Mouse (Mus musculus) kidney, postnatal 36 days (tissue): ENCODE data around the gene Timm10.
A peak's percentile ranks its signal among the peaks of the same experiment; 100 is the strongest.
"Not testable (repeated sequence)": the region's sequence is repeated elsewhere in the genome, so short reads cannot be mapped to it uniquely, and the experiment has no call there.

ENCODE experiments used
- DNase-seq, 2 experiments: peaks; one replicate each; pipeline ENCODE4 v3.0.0; 2021 to 2022; ENCODE audit warnings: mixed read lengths in 2 of 2

Timm10 gene

GRCm38 (mm10) chr2:84826488-84827282 is at the start of gene Timm10:
TSS of gene Timm10 (plus strand) at chr2:84826997.
- DNase-seq = peak; percentile 88 to 94

- DNase-seq = no peak
These were observed 49.1 kb upstream of the Timm10 start for GRCm38 (mm10) chr2:84777706-84778105.

DNA sequence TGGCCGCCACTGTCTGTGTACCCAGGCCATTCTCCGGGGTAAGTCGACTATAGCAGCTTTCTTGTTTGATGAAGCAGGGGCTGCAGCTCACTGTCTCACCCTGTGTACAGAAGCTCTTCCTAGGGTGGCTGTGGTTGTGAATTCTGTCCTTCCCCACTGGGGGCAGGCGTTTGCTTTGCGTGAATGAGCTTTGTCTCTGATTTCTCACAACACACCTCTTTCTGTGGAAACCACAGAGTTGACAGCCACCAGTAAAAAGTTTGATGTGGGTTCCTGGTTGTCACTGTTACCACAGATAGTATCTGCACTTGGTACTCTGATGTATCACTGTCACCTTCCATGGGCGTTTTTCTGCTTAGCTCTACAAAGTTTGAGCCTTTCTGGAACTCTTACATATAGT is 47.6 kb upstream of the Timm10 start:
- no peak for DNase-seq

- no peak for DNase-seq
These were observed 43.5 kb upstream of the Timm10 start for GRCm38 (mm10) chr2:84783315-84783714.

- peak in 1 of 2 experiments; percentile 21 for DNase-seq
These were observed 42.8 kb upstream of the Timm10 start for GRCm38 (mm10) chr2:84783840-84784566.

DNA sequence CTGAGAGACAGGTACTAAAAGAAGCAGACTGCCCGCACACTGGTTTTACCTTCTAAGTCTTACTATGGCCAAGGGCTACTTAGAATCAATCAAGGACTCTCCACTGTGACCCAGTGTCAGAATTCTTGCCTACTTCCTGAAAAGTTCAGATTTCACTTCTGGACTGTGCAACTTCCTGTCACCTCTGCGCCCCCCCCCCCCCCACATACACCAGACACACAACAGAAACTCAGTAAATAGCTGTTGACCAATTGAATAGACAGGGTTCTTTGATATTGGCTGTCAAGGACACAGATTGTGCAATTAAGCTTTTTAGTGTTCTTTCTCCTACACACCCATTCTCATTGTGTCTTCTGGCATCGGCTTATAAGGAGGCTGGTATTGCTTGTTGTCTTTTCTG is 38.5 kb upstream of the Timm10 start:
- no peak for DNase-seq

- DNase-seq = no peak
These were observed 36.4 kb upstream of the Timm10 start for GRCm38 (mm10) chr2:84790418-84790817.

DNA sequence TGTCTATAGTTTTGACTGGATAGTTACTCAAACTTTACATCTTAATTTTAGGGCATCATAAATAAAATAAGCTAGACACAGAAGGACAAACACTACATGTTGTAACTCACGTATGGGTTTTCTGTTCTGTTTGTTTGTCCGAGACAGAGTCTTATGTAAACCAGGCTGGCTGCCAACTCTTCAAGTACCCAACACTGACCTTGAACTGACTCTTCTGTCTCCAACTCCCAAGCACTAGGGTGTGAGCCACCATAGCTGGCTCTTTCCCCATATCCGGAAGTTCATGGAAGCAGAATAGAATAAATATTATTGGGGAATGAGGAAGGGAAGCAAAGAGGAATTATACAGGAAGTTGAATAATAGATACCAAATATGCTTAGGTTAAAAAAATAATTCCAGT is 34.3 kb upstream of the Timm10 start:
- DNase-seq = peak; percentile 27 to 37

- no peak for DNase-seq
These were observed 33.6 kb upstream of the Timm10 start for GRCm38 (mm10) chr2:84793154-84793553.

- DNase-seq = no peak
These were observed 32.9 kb upstream of the Timm10 start for GRCm38 (mm10) chr2:84793871-84794270.

GRCm38 (mm10) chr2:84797833-84798492 is 28.8 kb upstream of the Timm10 start:
- peak; percentile 55 to 82 for DNase-seq

- peak; percentile 74 to 85 for DNase-seq
These were observed 28.3 kb upstream of the Timm10 start, which contains the start of gene Ube2l6 for GRCm38 (mm10) chr2:84798493-84798921. TSS of gene Ube2l6 (plus strand) at chr2:84798828.

- DNase-seq = peak; percentile 84 to 85
These were observed 27.7 kb upstream of the Timm10 start for GRCm38 (mm10) chr2:84799041-84799561.

DNA sequence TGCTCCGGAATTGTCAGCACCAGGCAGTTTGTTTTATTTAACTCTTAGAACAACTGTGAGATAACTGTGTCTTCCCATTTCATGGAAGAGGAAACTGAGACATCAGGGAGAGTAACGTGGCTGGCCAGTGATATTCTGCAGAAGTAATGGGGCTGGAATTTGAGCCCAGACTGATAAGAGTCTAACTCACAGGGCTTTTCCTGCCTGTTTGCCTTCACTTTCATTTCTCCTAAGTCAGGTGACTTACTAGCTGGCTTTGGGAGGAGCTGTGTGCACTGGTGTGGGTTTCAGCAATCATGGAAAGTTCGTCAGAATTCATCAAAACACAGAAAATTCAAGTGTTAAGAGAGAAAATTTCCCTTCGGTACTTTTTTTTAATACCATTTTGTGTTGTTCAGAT is 26.5 kb upstream of the Timm10 start:
- DNase-seq = no peak

DNA sequence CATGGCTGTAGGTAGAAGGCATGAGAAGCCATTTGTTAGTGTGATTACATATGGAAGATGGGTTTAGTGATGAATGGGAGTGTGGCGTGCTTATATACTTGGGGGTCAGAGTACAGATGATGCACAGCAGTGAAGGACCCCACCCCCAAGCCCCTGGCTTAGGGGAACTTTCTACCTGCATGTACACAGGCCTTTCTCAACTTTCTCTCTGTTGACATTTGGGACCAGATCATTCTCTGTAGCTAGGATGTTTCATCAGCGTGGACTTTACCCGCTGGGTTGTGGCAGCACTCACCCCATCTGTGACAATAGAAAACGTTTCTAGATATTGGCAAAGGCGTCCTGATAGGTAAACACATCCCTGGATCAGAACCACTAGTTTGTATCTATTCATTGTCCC is 25.6 kb upstream of the Timm10 start:
- DNase-seq = not testable (repeated sequence)

DNA sequence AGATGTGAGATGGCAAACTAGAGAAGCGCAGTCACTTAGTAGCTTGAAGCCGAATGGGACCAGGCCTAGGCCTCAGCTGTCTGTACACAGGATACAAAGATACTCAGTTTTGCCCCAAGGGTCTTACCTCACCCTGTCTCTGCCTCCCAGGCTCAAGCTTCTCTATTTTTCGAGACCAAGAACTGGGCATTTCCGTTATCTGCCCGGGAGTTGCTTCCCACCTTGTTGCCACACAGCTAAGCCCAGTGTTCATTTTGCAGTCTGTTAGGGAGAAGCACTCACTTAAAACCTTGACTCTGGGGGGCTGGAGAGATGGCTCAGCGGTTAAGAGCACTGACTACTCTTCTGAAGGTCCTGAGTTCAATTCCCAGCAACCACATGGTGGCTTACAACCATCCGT is 22.8 kb upstream of the Timm10 start:
- DNase-seq = no peak

- DNase-seq = no peak
These were observed 20.3 kb upstream of the Timm10 start for GRCm38 (mm10) chr2:84806546-84806945.

GRCm38 (mm10) chr2:84809330-84809729 is 17.5 kb upstream of the Timm10 start:
- no peak for DNase-seq

DNA sequence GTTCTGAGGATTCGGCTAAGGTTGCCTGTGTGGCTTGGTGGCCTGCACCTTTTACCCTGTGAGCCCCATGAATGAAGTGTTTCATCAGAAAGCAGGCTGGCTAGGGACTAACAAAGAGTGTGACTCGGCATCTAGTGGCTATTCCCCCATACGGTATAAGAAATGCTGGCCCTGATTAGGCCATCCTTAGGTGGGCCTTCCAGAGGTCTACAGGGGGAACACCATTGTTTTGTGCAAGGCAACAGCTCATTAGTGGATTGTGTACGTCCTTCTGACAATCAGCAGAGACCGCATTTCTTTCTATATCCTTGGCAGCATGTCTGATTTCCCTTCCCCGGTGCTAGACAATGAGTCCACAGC is 16.3 kb upstream of the Timm10 start:
- DNase-seq = no peak

- peak; percentile 85 to 88 for DNase-seq
These were observed 15.8 kb upstream of the Timm10 start for GRCm38 (mm10) chr2:84810886-84811577.

- no peak for DNase-seq
These were observed 14.9 kb upstream of the Timm10 start for GRCm38 (mm10) chr2:84811880-84812279.

- DNase-seq = no peak
These were observed 14.1 kb upstream of the Timm10 start for GRCm38 (mm10) chr2:84812676-84813075.

DNA sequence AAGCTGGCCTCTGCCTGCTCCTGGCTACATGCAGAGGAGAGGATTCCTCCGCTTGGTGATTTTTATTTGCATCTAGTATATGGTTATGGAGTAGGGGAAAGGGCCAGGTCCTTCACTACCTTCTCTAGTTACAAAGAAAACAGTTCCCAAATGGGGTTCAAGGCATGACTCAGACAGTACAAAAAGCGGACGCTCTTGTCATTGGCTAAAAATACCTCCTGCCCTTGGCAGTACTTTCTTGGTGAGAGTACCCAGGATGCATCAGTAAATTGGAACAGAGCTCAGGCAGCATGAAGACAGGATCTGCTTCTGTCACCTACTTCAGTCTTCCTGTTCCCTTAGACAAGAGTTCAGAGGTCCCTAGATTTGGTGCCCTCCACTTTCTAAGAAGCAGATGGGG is 6.9 kb upstream of the Timm10 start:
- DNase-seq = no peak
